Mouse (Mus musculus): ENCODE results near the gene Neu2.

- TF ChIP-seq CTCF (IDR thresholded peaks at IDR 0.05; ENCODE audit: borderline replicate concordance, insufficient read depth, low read depth, low read length) (no peak), POLR2A (IDR thresholded peaks at IDR 0.05; ENCODE audit: borderline replicate concordance, insufficient read depth, low read length) (no peak)
Measured at GRCm38 (mm10) chr1:87482546-87482945, 27.1 kb upstream of the Neu2 start.
